Mouse (Mus musculus) testis, adult 2 months (tissue): ENCODE data around the gene Runx2.

Experiments used
- CTCF ChIP-seq: fragments of 200-500 bp; IDR thresholded peaks from 2 replicates; pipeline ENCODE4 v1.5.1; 2012; ENCODE audit warnings: low read depth, mild to moderate bottlenecking, inconsistent platforms, low read length, moderate library complexity; ENCODE audit not compliant: control insufficient read depth, insufficient read depth, insufficient replicate concordance
- POLR2A ChIP-seq: fragments of 200-500 bp; IDR thresholded peaks from 2 replicates; pipeline ENCODE4 v1.6.1; 2012; ENCODE audit warnings: low read depth, mild to moderate bottlenecking, inconsistent platforms, low read length, moderate library complexity; ENCODE audit not compliant: control insufficient read depth

DNA sequence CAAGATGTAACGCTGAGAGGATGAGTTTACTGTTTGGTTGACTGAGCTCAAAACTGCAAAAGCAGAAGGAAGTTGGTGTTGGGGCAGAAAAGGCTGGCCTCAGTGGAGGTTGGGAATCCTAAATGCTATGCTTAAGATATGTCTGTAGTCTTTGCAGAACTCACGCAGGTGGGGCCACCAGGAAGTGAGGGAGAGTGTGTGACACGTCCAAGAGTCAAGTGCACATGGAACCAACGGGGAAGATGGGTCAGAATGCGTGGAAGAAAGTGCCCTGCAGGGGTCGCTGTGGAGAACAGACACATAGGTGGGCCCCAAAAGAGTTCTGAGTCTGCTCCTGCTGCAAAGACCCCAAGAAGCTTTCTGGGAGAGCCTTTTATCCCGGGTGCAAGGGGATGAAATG, 141.8 kb downstream of the Runx2 start:
- TF ChIP-seq CTCF (peak; percentile 11; the same call in 1 of the 2 replicates), POLR2A (no peak)
